Mouse (Mus musculus) heart, adult 2 months (tissue): ENCODE data around the gene Ahdc1.

Experiments used
- CTCF ChIP-seq: fragments of 200-600 bp; IDR thresholded peaks from 2 replicates; pipeline ENCODE4 v1.8.1; 2022; ENCODE audit warnings: antibody characterized with exemption, mild to moderate bottlenecking, moderate library complexity
- EP300 ChIP-seq: fragments of 200-500 bp; IDR thresholded peaks from 2 replicates; pipeline ENCODE4 v1.6.1; 2011; ENCODE audit warnings: low read depth, low read length, control low read depth; ENCODE audit not compliant: insufficient read depth
- POLR2A ChIP-seq: fragments of 200-500 bp; IDR thresholded peaks from 2 replicates; pipeline ENCODE4 v1.6.1; 2011; ENCODE audit warnings: mild to moderate bottlenecking, low read depth, low read length, control low read depth; ENCODE audit not compliant: insufficient read depth

- TF ChIP-seq POLR2A (no peak), CTCF (no peak), EP300 (no peak)
Observed at GRCm38 (mm10) chr4:132988581-132989355, 22.3 kb upstream of the Ahdc1 start.
